Mouse (Mus musculus) cortical plate, adult 2 months (tissue): ENCODE data around the gene Jtb. TPM values are rescaled to one million over a fixed set of nuclear protein-coding genes. Genes with fewer than 3 reads are reported as not detected.

Source experiments
- H3K27ac ChIP-seq: fragments of 200-500 bp; 2 replicates; pipeline ENCODE4 v1.5.1; 2012; ENCODE audit warnings: low read length, control low read depth, inconsistent platforms; ENCODE audit not compliant: insufficient read depth
- H3K4me1 ChIP-seq: fragments of 200-500 bp; 2 replicates; pipeline ENCODE4 v1.6.1; 2011; ENCODE audit warnings: low read length; ENCODE audit not compliant: control insufficient read depth, insufficient read depth
- H3K4me3 ChIP-seq: fragments of 200-500 bp; 2 replicates; pipeline ENCODE4 v1.5.1; 2011; ENCODE audit warnings: mild to moderate bottlenecking, low read length, control low read depth; ENCODE audit not compliant: insufficient read depth
- CTCF ChIP-seq: fragments of 200-500 bp; IDR thresholded peaks from 2 replicates; pipeline ENCODE4 v1.5.1; 2011; ENCODE audit warnings: mild to moderate bottlenecking, control low read depth, low read length; ENCODE audit not compliant: insufficient read depth; ENCODE audit errors: extremely low read depth
- POLR2A ChIP-seq: fragments of 200-500 bp; IDR thresholded peaks from 2 replicates; pipeline ENCODE4 v1.6.1; 2011; ENCODE audit warnings: mild to moderate bottlenecking, low read length, control low read depth; ENCODE audit not compliant: insufficient read depth; ENCODE audit errors: extremely low read depth
- polyA plus RNA-seq: library from polyadenylated mRNA; depleted of rRNA; stranded (reverse); fragments of >200 nt; gene quantifications from 2 replicates; pipeline ENCODE4 v1.2.3, GENCODE M21; 2012

Jtb gene
- polyA plus RNA-seq, 1 experiment: 59.2 TPM

GRCm38 (mm10) chr3:90256731-90257530 lies 25.5 kb downstream of the Jtb start:
- Histone ChIP-seq H3K27ac (no peak overlapping the region), H3K4me1 (peaks cover 6% of the 10 kb centered on the region), H3K4me3 (no peak overlapping the region)
- TF ChIP-seq CTCF: no peak
- TF ChIP-seq POLR2A: no peak

GRCm38 (mm10) chr3:90258521-90258920 lies 27.1 kb downstream of the Jtb start:
- H3K4me3 ChIP-seq: no peak overlapping the region
- H3K27ac ChIP-seq: no peak overlapping the region
- TF ChIP-seq POLR2A (no peak), CTCF (no peak)
- peaks cover 6% of the 10 kb centered on the region for H3K4me1 ChIP-seq

- no peak overlapping the region for H3K27ac ChIP-seq
- TF ChIP-seq CTCF: no peak
- TF ChIP-seq POLR2A: no peak
- no peak overlapping the region for H3K4me3 ChIP-seq
- peaks cover 1% of the 10 kb centered on the region; the same call in 1 of the 2 replicates for H3K4me1 ChIP-seq
Measured at GRCm38 (mm10) chr3:90263121-90263771, 31.8 kb downstream of the Jtb start.

- peaks cover 1% of the 10 kb centered on the region; the same call in 1 of the 2 replicates for H3K4me1 ChIP-seq
- TF ChIP-seq POLR2A: no peak
- no peak for TF ChIP-seq CTCF
- H3K27ac ChIP-seq: no peak overlapping the region
- peak overlapping the region; percentile 63; the same call in 1 of the 2 replicates for H3K4me3 ChIP-seq
Measured at GRCm38 (mm10) chr3:90264687-90265033, 33.3 kb downstream of the Jtb start.

DNA sequence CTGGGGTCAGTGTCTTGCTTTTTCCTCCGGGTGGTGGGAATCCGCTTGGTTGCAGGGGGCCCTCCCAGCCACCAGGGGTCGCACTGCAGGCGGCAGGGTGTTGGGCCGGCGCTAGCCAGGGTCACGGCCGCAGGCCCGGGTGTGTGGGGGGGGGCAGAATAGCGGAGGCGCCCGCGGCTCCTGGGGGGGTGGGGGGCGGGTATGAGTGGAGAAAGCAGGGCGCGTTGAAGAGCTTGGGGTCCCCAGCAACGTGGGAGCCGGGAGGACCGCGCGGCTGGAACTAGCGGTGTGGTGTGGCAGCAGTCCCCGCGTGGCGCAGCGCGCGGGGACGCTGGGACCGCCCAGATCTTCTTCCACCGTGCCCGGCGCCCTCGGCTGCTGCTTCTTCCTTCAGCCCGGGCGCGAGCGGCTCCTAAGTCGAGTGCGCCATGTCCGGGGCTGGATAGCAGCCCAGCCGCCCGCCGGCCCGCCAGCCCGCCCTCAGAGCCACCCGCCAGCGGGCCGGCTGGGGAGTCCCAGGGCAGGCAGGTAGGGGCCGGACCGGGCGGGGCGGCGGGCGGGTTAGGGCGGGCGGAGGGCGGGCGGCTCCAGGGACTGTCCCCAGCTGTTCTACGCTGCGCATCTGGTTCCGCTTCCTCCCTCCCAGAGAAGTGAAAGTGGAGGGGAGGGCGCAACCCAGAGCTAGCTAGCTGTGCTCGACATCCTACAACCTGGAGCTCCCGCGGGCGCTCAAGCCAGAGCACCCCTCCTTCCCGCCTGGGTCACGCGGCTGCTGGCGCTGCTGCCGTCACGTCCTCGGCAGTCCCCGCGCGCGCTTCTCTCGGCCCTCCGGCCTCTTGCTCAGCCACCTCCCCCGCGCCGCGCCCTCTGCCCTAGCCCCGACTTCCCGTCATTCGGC lies 33.9 kb downstream of the Jtb start, which contains the start of gene Dennd4b:
Dennd4b (plus strand) TSS at position 152 of the 898 bp plus-strand sequence.
- peaks cover 1% of the 10 kb centered on the region; the same call in 1 of the 2 replicates for H3K4me1 ChIP-seq
- peak within 1 kb of the TSS; percentile 63 for H3K4me3 ChIP-seq
- peak; percentile 75; the same call in 1 of the 2 replicates for TF ChIP-seq POLR2A
- peak; percentile 57 for TF ChIP-seq CTCF
- H3K27ac ChIP-seq: peak within 1 kb of the TSS; percentile 62

DNA sequence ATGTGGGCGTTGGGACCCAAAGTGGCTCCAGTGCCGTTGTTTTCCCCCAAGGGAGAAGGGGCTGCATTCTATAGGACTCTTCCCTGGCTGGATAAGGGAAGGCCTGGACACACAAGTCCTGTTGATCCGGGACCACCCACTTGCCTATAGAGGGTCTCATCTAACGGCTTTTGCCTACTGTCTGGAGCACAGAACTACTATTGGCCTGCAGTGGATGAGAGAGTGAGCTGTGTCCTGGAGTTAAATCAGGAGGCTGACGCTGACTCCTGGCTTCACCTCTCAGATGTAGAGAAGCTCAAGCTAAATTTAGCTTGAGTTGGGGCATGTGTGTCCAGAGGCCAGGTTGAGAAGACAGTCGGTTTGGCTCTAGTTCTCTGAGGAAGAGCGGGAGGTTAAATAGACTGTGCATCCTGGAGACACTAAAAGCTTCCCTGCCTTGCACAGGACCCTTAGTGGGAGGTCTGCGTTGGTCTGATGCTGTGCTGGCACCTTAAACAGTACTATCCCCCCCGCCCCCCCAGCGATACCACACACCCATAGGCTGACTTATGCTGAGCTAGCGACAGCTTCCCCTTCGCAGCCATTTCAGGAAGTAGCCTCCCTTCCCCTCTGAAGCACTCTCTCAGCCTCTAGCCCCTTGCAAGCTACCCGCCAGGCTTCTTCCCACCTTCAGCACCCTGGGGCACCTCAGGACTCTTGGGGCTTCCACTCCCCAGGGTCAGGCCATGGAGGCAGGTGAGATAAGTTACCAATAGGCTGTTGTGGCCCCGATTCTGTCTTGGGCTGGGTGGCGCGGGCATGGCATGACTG lies 34.7 kb downstream of the Jtb start:
- H3K27ac ChIP-seq: peak overlapping the region; percentile 62
- peak overlapping the region; percentile 63 for H3K4me3 ChIP-seq
- no peak for TF ChIP-seq POLR2A
- no peak for TF ChIP-seq CTCF
- H3K4me1 ChIP-seq: peaks cover 1% of the 10 kb centered on the region; the same call in 1 of the 2 replicates

DNA sequence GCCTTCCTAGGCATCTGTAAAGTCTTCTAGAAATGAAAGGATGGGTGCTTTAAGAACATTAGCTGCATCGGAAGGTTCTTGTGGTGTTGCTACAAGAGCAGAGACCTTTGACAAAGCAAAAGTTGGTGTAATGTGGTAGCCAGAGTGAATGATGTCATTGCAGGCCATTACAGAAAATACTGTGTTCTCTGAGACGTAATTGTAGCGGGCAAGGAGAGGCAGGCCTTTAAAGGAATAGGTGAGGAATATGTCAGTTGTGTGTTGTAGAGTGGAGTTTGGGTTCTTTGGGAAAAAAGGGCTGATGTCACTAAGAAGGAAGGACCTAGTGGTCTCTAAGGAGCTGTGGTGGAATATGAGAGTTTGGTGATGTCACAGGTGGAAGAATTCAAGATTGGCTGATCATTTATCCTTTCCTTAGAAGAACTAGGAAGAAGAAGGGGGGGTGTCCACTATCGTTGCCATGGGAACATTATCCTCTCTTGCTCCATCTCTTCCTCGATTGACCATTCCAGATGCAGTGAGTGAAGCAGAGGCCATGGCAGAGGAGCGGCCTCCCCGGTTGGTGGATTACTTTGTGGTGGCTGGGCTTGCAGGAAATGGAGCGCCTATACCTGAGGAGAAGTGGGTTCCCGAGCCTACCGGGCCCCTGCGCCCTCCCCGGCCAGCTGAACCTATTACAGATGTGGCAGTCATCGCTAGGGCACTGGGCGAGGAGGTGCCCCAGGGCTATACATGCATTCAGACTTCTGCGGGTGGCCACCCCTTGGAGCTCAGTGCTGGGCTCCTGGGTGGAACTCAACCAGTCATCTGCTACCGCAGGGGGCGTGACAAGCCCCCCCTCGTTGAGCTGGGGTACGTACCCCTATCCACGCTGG lies 35.7 kb downstream of the Jtb start:
- Histone ChIP-seq H3K27ac (no peak overlapping the region), H3K4me1 (peaks cover 1% of the 10 kb centered on the region; the same call in 1 of the 2 replicates), H3K4me3 (no peak overlapping the region; the same call in 1 of the 2 replicates)
- TF ChIP-seq CTCF: no peak
- no peak for TF ChIP-seq POLR2A

GRCm38 (mm10) chr3:90268190-90268589 lies 36.8 kb downstream of the Jtb start:
- TF ChIP-seq CTCF (no peak), POLR2A (no peak)
- Histone ChIP-seq H3K27ac (no peak overlapping the region), H3K4me1 (peaks cover 1% of the 10 kb centered on the region; the same call in 1 of the 2 replicates), H3K4me3 (no peak overlapping the region)
